Mouse (Mus musculus) cortical plate, adult 2 months (tissue): ENCODE measurements around the gene Ell3.

Source experiments
- CTCF ChIP-seq: fragments of 200-500 bp; IDR thresholded peaks from 2 replicates; pipeline ENCODE4 v1.5.1; 2011; ENCODE audit warnings: mild to moderate bottlenecking, control low read depth, low read length; ENCODE audit not compliant: insufficient read depth; ENCODE audit errors: extremely low read depth
- POLR2A ChIP-seq: fragments of 200-500 bp; IDR thresholded peaks from 2 replicates; pipeline ENCODE4 v1.6.1; 2011; ENCODE audit warnings: mild to moderate bottlenecking, low read length, control low read depth; ENCODE audit not compliant: insufficient read depth; ENCODE audit errors: extremely low read depth

DNA sequence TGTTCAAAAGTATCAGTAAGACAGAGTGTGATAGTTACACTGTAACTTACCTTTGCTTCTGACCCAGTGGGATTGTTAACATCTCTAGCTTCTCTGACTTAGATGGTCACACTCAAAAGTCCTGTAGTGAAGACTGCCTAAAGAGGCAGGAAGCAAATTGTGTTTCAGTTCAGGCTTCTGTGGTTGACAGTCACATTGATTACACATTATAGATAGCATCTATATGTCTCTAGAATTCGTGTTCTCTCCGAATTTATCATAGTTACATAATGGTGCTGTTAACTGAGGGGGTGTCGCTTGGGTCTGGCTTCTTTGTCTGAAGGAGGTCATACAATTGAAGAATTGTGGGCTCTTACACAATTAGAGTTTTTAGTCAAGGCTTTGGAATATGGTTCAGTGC lies 29.0 kb downstream of the Ell3 start:
- TF ChIP-seq POLR2A (no peak), CTCF (no peak)
